Mouse (Mus musculus) E14TG2a.4 (cell line): ENCODE data around the gene Sp3.

ENCODE experiments used
- CTCF ChIP-seq: conservative IDR thresholded peaks from 2 replicates; pipeline ENCODE4 v1.5.1; 2014; ENCODE audit warnings: low read length
- NANOG ChIP-seq: IDR thresholded peaks from 2 replicates; pipeline ENCODE4 v1.6.1; 2014; ENCODE audit warnings: borderline replicate concordance, low read length, mixed read lengths
- POU5F1 ChIP-seq: IDR thresholded peaks from 2 replicates; pipeline ENCODE4 v1.6.1; 2014; ENCODE audit warnings: low read length, borderline replicate concordance

DNA sequence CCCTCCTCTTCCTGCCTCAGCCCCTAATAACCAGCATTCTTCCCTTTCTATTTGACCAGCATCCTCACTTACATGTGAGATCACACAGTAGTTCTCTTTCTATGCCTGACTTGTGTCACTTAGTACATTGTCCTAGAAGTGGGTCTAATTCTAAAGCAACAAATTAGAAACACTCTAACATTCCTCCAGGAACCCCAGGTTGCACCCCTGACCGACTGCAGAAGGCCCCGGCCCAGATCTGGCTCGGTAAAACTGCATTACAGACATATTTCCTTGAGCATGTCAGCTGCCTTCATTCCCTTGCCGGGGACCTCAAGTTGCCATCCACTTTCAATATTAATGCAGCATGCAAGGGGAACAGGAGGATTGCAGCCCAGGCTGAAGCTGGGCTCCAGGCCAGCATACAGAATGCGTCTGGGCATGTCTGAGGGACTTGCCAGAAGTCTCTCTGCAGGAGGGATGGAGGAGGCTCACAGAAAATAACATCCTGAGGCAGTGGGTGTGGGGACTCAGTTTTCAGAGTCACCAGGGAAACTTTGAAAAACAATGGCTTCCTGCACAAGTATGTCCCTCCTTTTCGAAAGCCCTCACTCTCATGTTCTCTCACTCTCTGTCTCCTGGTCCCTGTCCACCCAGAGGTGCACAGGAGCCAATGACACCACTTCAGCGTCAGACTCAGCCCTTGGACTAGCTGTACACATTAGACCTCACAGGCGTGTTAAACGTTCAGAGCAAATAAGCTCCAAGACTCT, 15.3 kb upstream of the Sp3 start:
- TF ChIP-seq CTCF (no peak), POU5F1 (no peak), NANOG (no peak)
